Mouse (Mus musculus): ENCODE measurements around the gene Mterf2.

The Mterf2 gene

GRCm38 (mm10) chr10:85127395-85128287 is at the start of gene Mterf2:
TSS of gene Mterf2 (minus strand) at chr10:85128027.
- peak; percentile 57 for DNase-seq (ENCODE audit: low spot score)

GRCm38 (mm10) chr10:85176640-85177039 is 48.8 kb upstream of the Mterf2 start:
- DNase-seq (ENCODE audit: low spot score) = no peak

- DNase-seq (ENCODE audit: low spot score) = no peak
Measured at GRCm38 (mm10) chr10:85165306-85165705, 37.5 kb upstream of the Mterf2 start.

- no peak for DNase-seq (ENCODE audit: low spot score)
Measured at GRCm38 (mm10) chr10:85164791-85165190, 37.0 kb upstream of the Mterf2 start.

GRCm38 (mm10) chr10:85161745-85162351 is 34.0 kb upstream of the Mterf2 start:
- no peak for DNase-seq (ENCODE audit: low spot score)

GRCm38 (mm10) chr10:85159989-85160619 is 32.3 kb upstream of the Mterf2 start:
- DNase-seq (ENCODE audit: low spot score) = no peak

- DNase-seq (ENCODE audit: low spot score) = no peak
Measured at GRCm38 (mm10) chr10:85157451-85157850, 29.6 kb upstream of the Mterf2 start.

GRCm38 (mm10) chr10:85154195-85154594 is 26.4 kb upstream of the Mterf2 start:
- no peak for DNase-seq (ENCODE audit: low spot score)

GRCm38 (mm10) chr10:85149226-85149625 is 21.4 kb upstream of the Mterf2 start:
- no peak for DNase-seq (ENCODE audit: low spot score)

- DNase-seq (ENCODE audit: low spot score) = no peak
Measured at GRCm38 (mm10) chr10:85146282-85146681, 18.5 kb upstream of the Mterf2 start.

GRCm38 (mm10) chr10:85141465-85141864 is 13.6 kb upstream of the Mterf2 start:
- DNase-seq (ENCODE audit: low spot score) = no peak

GRCm38 (mm10) chr10:85136573-85136972 is 8.7 kb upstream of the Mterf2 start:
- no peak for DNase-seq (ENCODE audit: low spot score)

- DNase-seq (ENCODE audit: low spot score) = no peak
Measured at GRCm38 (mm10) chr10:85128453-85128852, 626 bp upstream of the Mterf2 start.

GRCm38 (mm10) chr10:85125184-85125583 is 2.6 kb downstream of the Mterf2 start:
- no peak for DNase-seq (ENCODE audit: low spot score)

GRCm38 (mm10) chr10:85114409-85114808 is 13.4 kb downstream of the Mterf2 start:
- DNase-seq (ENCODE audit: low spot score) = no peak

GRCm38 (mm10) chr10:85103085-85103885 is 24.5 kb downstream of the Mterf2 start:
- no peak for DNase-seq (ENCODE audit: low spot score)

GRCm38 (mm10) chr10:85102247-85103084 is 25.4 kb downstream of the Mterf2 start, which contains the start of the genes Fhl4 and Tmem263:
TSS of gene Fhl4 (minus strand) at chr10:85102495.
TSS of gene Tmem263 (plus strand) at chr10:85102627.
- DNase-seq (ENCODE audit: low spot score) = peak; percentile 40

GRCm38 (mm10) chr10:85101841-85102240 is 26.0 kb downstream of the Mterf2 start:
- no peak for DNase-seq (ENCODE audit: low spot score)

- DNase-seq (ENCODE audit: low spot score) = no peak
Measured at GRCm38 (mm10) chr10:85071605-85072152, 56.1 kb downstream of the Mterf2 start.

Measured in urinary bladder, postnatal 10 days (tissue).